Mouse (Mus musculus) CD4-positive, CD25-positive, alpha-beta regulatory T cell, adult 2 months (primary cell): Measurements from ENCODE around the gene Prrg2.

Experiments
- DNase-seq: peaks from one replicate; pipeline ENCODE4 v3.0.0-alpha.2; 2012; ENCODE audit warnings: low read depth, low spot score

Prrg2 gene

GRCm38 (mm10) chr7:45035631-45036030 lies 26.8 kb downstream of the Prrg2 start:
- DNase-seq, result no peak

GRCm38 (mm10) chr7:45033722-45034359 lies 28.6 kb downstream of the Prrg2 start:
- DNase-seq, result no peak

- no peak for DNase-seq
Observed at GRCm38 (mm10) chr7:45030857-45031256, 31.6 kb downstream of the Prrg2 start.

GRCm38 (mm10) chr7:45029995-45030394 lies 32.5 kb downstream of the Prrg2 start:
- no peak for DNase-seq

- DNase-seq, result no peak
Observed at GRCm38 (mm10) chr7:45028351-45028750, 34.1 kb downstream of the Prrg2 start.

- DNase-seq, result no peak
Observed at GRCm38 (mm10) chr7:45027761-45028160, 34.7 kb downstream of the Prrg2 start.

- DNase-seq, result no peak
Observed at GRCm38 (mm10) chr7:45026256-45026655, 36.2 kb downstream of the Prrg2 start.

GRCm38 (mm10) chr7:45025601-45026220 lies 36.8 kb downstream of the Prrg2 start:
- DNase-seq, result no peak

- DNase-seq, result no peak
Observed at GRCm38 (mm10) chr7:45024281-45025248, 37.9 kb downstream of the Prrg2 start.

GRCm38 (mm10) chr7:45023711-45024110 lies 38.8 kb downstream of the Prrg2 start:
- peak; percentile 59 for DNase-seq

GRCm38 (mm10) chr7:45020225-45020624 lies 42.3 kb downstream of the Prrg2 start:
- DNase-seq, result no peak

- peak; percentile 21 for DNase-seq
Observed at GRCm38 (mm10) chr7:45019031-45019571, 43.4 kb downstream of the Prrg2 start.

- DNase-seq, result peak; percentile 98
Observed at GRCm38 (mm10) chr7:45017242-45018061, 45.0 kb downstream of the Prrg2 start, which contains the start of gene Rras. TSS of gene Rras (plus strand) at chr7:45017961.

GRCm38 (mm10) chr7:45016761-45017160 lies 45.7 kb downstream of the Prrg2 start:
- no peak for DNase-seq

GRCm38 (mm10) chr7:45015957-45016612 lies 46.4 kb downstream of the Prrg2 start, which contains the start of gene Scaf1:
TSS of gene Scaf1 (minus strand) at chr7:45016363.
- DNase-seq, result peak; percentile 100

- no peak for DNase-seq
Observed at GRCm38 (mm10) chr7:45015344-45015956, 47.0 kb downstream of the Prrg2 start.

- DNase-seq, result no peak
Observed at GRCm38 (mm10) chr7:45014096-45014451, 48.4 kb downstream of the Prrg2 start.

- no peak for DNase-seq
Observed at GRCm38 (mm10) chr7:45013366-45014095, 48.9 kb downstream of the Prrg2 start.

- DNase-seq, result no peak
Observed at GRCm38 (mm10) chr7:45012824-45013223, 49.7 kb downstream of the Prrg2 start.
